Comparison of ENCODE assay signal across 7 mouse cellular contexts in genomic region chr9:21617066-21617465, GRCm38 (mm10). TPM values are rescaled to one million over a fixed set of nuclear protein-coding genes. Genes with fewer than 3 reads are reported as not detected.
A peak's percentile ranks its signal among the peaks of the same experiment; 100 is the strongest.
DNase-seq lines count a peak whose midpoint lies in the region; ATAC-seq lines count a peak whose summit lies in the region.

No protein-coding gene starts in this region.

- peak; percentile 28 for DNase-seq in urinary bladder, postnatal 14 days (ENCODE audit: low spot score)
- DNase-seq in urinary bladder, postnatal 4 days (ENCODE audit: low spot score in 2 of 2) = no peak
- DNase-seq in induced T-regulatory cell, adult 2 months (ENCODE audit: low read depth) = peak; percentile 54
- DNase-seq in mesoderm, embryonic 11.5 days (ENCODE audit: low read depth, low spot score) = peak; percentile 28
- DNase-seq in frontal cortex, postnatal 25 days (ENCODE audit: low spot score in 2 of 2) = no peak
- DNase-seq in right cerebral cortex, postnatal 36 days (ENCODE audit: low spot score in 2 of 2) = no peak

- ATAC-seq in erythroblast, adult 5-6 weeks (replicated peaks; ENCODE audit: low FRiP score, poor library complexity, severe bottlenecking) = peak; percentile 56

RNA-seq across cellular contexts. Expression of gene Smarca4, which starts 1.1 kb away (rescaled TPM):
- 18.4 and 19.6 TPM in 2 replicates for total RNA-seq in erythroblast, adult 5-6 weeks (2015; ENCODE audit: low replicate concordance)
- 25.8 and 33.6 TPM in 2 replicates for total RNA-seq in erythroblast, adult 5-6 weeks (2017; ENCODE audit: low replicate concordance)

RNA-seq across cellular contexts. Expression of gene Yipf2, which starts 24.4 kb away (rescaled TPM):
- 1.3 and 2.3 TPM in 2 replicates for total RNA-seq in erythroblast, adult 5-6 weeks (2015; ENCODE audit: low replicate concordance)
- total RNA-seq in erythroblast, adult 5-6 weeks (2017; ENCODE audit: low replicate concordance) = 2.6 and 5.7 TPM in 2 replicates

RNA-seq across cellular contexts. Expression of gene Timm29, which starts 24.5 kb away (rescaled TPM):
- total RNA-seq in erythroblast, adult 5-6 weeks (2015; ENCODE audit: low replicate concordance) = 11.1 and 16.7 TPM in 2 replicates
- total RNA-seq in erythroblast, adult 5-6 weeks (2017; ENCODE audit: low replicate concordance) = 16.2 and 17.0 TPM in 2 replicates

Comparison
In these comparisons a context has a peak if more than half of its experiments do, and no peak if none do; other contexts are left out.
1. DNase-seq: peak in urinary bladder, postnatal 14 days (single experiment), induced T-regulatory cell, adult 2 months (single experiment) and mesoderm, embryonic 11.5 days (single experiment); none in urinary bladder, postnatal 4 days (0 of 2), frontal cortex, postnatal 25 days (0 of 2) and right cerebral cortex, postnatal 36 days (0 of 2).